Mouse (Mus musculus) MEL (cell line): ENCODE measurements around the gene Rnf181. TPM values are rescaled to one million over a fixed set of nuclear protein-coding genes. Genes with fewer than 3 reads are reported as not detected.
A peak's percentile ranks its signal among the peaks of the same experiment; 100 is the strongest.

Source experiments
- DNase-seq: peaks from one replicate; pipeline ENCODE4 v3.0.0; 2011; ENCODE audit warnings: low read depth, low spot score
- H3K27ac ChIP-seq: 2 replicates; pipeline ENCODE4 v1.5.1; 2012; ENCODE audit warnings: low read depth, mild to moderate bottlenecking, control low read depth, low read length, moderate library complexity; ENCODE audit not compliant: control insufficient read depth
- H3K27me3 ChIP-seq, 2 experiments: fragments of 150-350 bp in 1 of 2; sonication (generic) in 1 of 2; 2 replicates each; pipeline ENCODE4 v1.6.1; 2012; ENCODE audit warnings: low read length in 2 of 2, mild to moderate bottlenecking in 2 of 2, improper control_type of control experiment in 1 of 2, moderate library complexity in 1 of 2; ENCODE audit not compliant: insufficient read depth in 2 of 2, control insufficient read depth in 1 of 2
- H3K36me3 ChIP-seq, 2 experiments: 2 replicates each; pipeline ENCODE4 v1.6.1; 2012 to 2014; ENCODE audit warnings: low read length in 2 of 2, improper control_type of control experiment in 1 of 2, inconsistent platforms in 1 of 2, mild to moderate bottlenecking in 1 of 2; ENCODE audit not compliant: insufficient read depth in 2 of 2, control insufficient read depth in 1 of 2
- H3K4me1 ChIP-seq, 2 experiments: fragments of 150-350 bp in 1 of 2; sonication (generic) in 1 of 2; 2 replicates each; pipeline ENCODE4 v1.6.1; 2012; ENCODE audit warnings: low read length in 2 of 2, improper control_type of control experiment in 1 of 2, mild to moderate bottlenecking in 1 of 2; ENCODE audit not compliant: insufficient read depth in 2 of 2, control insufficient read depth in 1 of 2
- H3K4me3 ChIP-seq, 2 experiments: fragments of 150-350 bp in 1 of 2; sonication (generic) in 1 of 2; 2 replicates each; pipeline ENCODE4 v1.5.1; 2012; ENCODE audit warnings: low read depth in 2 of 2, low read length in 2 of 2, mild to moderate bottlenecking in 2 of 2, moderate library complexity in 2 of 2, control low read depth in 1 of 2, improper control_type of control experiment in 1 of 2; ENCODE audit not compliant: control insufficient read depth in 1 of 2, insufficient read depth in 1 of 2
- H3K79me2 ChIP-seq: 2 replicates; pipeline ENCODE4 v1.6.1; 2012; ENCODE audit warnings: mild to moderate bottlenecking, low read length, moderate library complexity; ENCODE audit not compliant: control insufficient read depth, poor library complexity, insufficient read depth
- H3K9ac ChIP-seq: 2 replicates; pipeline ENCODE4 v1.6.1; 2012; ENCODE audit warnings: low read depth, mild to moderate bottlenecking, control low read depth, low read length, moderate library complexity; ENCODE audit not compliant: control insufficient read depth, poor library complexity, severe bottlenecking
- H3K9me3 ChIP-seq: fragments of 150-350 bp; sonication (generic); replicated peaks from 2 replicates; pipeline ENCODE4 v1.6.1; 2012; ENCODE audit warnings: mild to moderate bottlenecking, low read length, improper control_type of control experiment, moderate library complexity; ENCODE audit not compliant: insufficient read depth
- CHD1 ChIP-seq: IDR thresholded peaks from 2 replicates; pipeline ENCODE4 v1.6.1; 2012; ENCODE audit warnings: low read depth, mild to moderate bottlenecking, inconsistent platforms, low read length, improper control_type of control experiment
- CHD2 ChIP-seq: IDR thresholded peaks from 2 replicates; pipeline ENCODE4 v1.6.1; 2011; ENCODE audit warnings: low read length, improper control_type of control experiment
- CTCF ChIP-seq, 3 experiments: IDR thresholded peaks in 2 of 3; conservative IDR thresholded peaks in 1 of 3; 2 replicates each; pipeline ENCODE4 v1.5.1; 2011 to 2012; ENCODE audit warnings: low read length in 3 of 3, low read depth in 2 of 3, mild to moderate bottlenecking in 2 of 3, improper control_type of control experiment in 1 of 3, inconsistent platforms in 1 of 3, mixed read lengths in 1 of 3, moderate library complexity in 1 of 3; ENCODE audit not compliant: control insufficient read depth in 1 of 3, insufficient read depth in 1 of 3, poor library complexity in 1 of 3, severe bottlenecking in 1 of 3
- ELF1 ChIP-seq: IDR thresholded peaks from 2 replicates; pipeline ENCODE4 v1.6.1; 2014; ENCODE audit warnings: low read depth, mild to moderate bottlenecking, inconsistent platforms, low read length, improper control_type of control experiment, moderate library complexity
- ETS1 ChIP-seq: IDR thresholded peaks from 2 replicates; pipeline ENCODE4 v1.6.1; 2012; ENCODE audit warnings: low read depth, mild to moderate bottlenecking, inconsistent platforms, low read length, improper control_type of control experiment, moderate library complexity
- KAT2A ChIP-seq: conservative IDR thresholded peaks from 2 replicates; pipeline ENCODE4 v1.6.1; 2012; ENCODE audit warnings: low read depth, low read length, improper control_type of control experiment, inconsistent platforms
- MAFK ChIP-seq: IDR thresholded peaks from 2 replicates; pipeline ENCODE4 v1.6.1; 2011; ENCODE audit warnings: low read depth, mild to moderate bottlenecking, low read length, improper control_type of control experiment, borderline replicate concordance
- MAX ChIP-seq: IDR thresholded peaks from 2 replicates; pipeline ENCODE4 v1.6.1; 2011; ENCODE audit warnings: low read length, improper control_type of control experiment
- MAZ ChIP-seq: IDR thresholded peaks from 2 replicates; pipeline ENCODE4 v1.6.1; 2012; ENCODE audit warnings: low read depth, mild to moderate bottlenecking, inconsistent platforms, low read length, improper control_type of control experiment
- MEF2A ChIP-seq: IDR thresholded peaks from 2 replicates; pipeline ENCODE4 v1.6.1; 2014; ENCODE audit warnings: low read depth, mild to moderate bottlenecking, inconsistent platforms, low read length, improper control_type of control experiment; ENCODE audit not compliant: poor library complexity, insufficient replicate concordance, severe bottlenecking; ENCODE audit errors: extremely low read depth
- MXI1 ChIP-seq: IDR thresholded peaks from 2 replicates; pipeline ENCODE4 v1.6.1; 2011; ENCODE audit warnings: mild to moderate bottlenecking, low read depth, low read length, improper control_type of control experiment
- MYB ChIP-seq: IDR thresholded peaks from 2 replicates; pipeline ENCODE4 v1.6.1; 2011; ENCODE audit warnings: mild to moderate bottlenecking, low read depth, low read length, improper control_type of control experiment
- NELFE ChIP-seq: IDR thresholded peaks from 2 replicates; pipeline ENCODE4 v1.6.1; 2011; ENCODE audit warnings: low read depth, low read length, improper control_type of control experiment
- NRF1 ChIP-seq: IDR thresholded peaks from 2 replicates; pipeline ENCODE4 v1.6.1; 2014; ENCODE audit warnings: low read depth, mild to moderate bottlenecking, inconsistent platforms, low read length, improper control_type of control experiment, moderate library complexity; ENCODE audit not compliant: poor library complexity, insufficient read depth, severe bottlenecking
- POLR2A ChIP-seq, 2 experiments: IDR thresholded peaks; 2 replicates each; pipeline ENCODE4 v1.6.1; 2011 to 2012; ENCODE audit warnings: low read length in 2 of 2, mild to moderate bottlenecking in 2 of 2, control low read depth in 1 of 2, improper control_type of control experiment in 1 of 2, low read depth in 1 of 2, moderate library complexity in 1 of 2; ENCODE audit not compliant: control insufficient read depth in 1 of 2, insufficient read depth in 1 of 2, poor library complexity in 1 of 2
- SIN3A ChIP-seq: IDR thresholded peaks from 2 replicates; pipeline ENCODE4 v1.6.1; 2012; ENCODE audit warnings: low read length, improper control_type of control experiment, inconsistent platforms
- TAL1 ChIP-seq: IDR thresholded peaks from 2 replicates; pipeline ENCODE4 v1.6.1; 2012; ENCODE audit warnings: mild to moderate bottlenecking, inconsistent platforms, low read length, moderate library complexity, mixed read lengths
- USF2 ChIP-seq, 2 experiments: IDR thresholded peaks; 2 replicates each; pipeline ENCODE4 v1.6.1; 2011 to 2012; ENCODE audit warnings: improper control_type of control experiment in 2 of 2, low read length in 2 of 2, borderline replicate concordance in 1 of 2, inconsistent platforms in 1 of 2, low read depth in 1 of 2, mild to moderate bottlenecking in 1 of 2; ENCODE audit not compliant: insufficient read depth in 1 of 2
- ZC3H11A ChIP-seq: IDR thresholded peaks from 2 replicates; pipeline ENCODE4 v1.6.1; 2012; ENCODE audit warnings: low read depth, mild to moderate bottlenecking, inconsistent platforms, low read length, improper control_type of control experiment
- ZKSCAN1 ChIP-seq: IDR thresholded peaks from 2 replicates; pipeline ENCODE4 v1.6.1; 2012; ENCODE audit warnings: low read depth, mild to moderate bottlenecking, inconsistent platforms, low read length, improper control_type of control experiment, moderate library complexity
- ZMIZ1 ChIP-seq: IDR thresholded peaks from 2 replicates; pipeline ENCODE4 v1.6.1; 2012; ENCODE audit warnings: low read depth, mild to moderate bottlenecking, inconsistent platforms, low read length, improper control_type of control experiment, moderate library complexity
- polyA plus RNA-seq, 2 experiments: library from polyadenylated mRNA; stranded (reverse) in 1 of 2; unstranded in 1 of 2; fragments of >175 nt in 1 of 2; fragments of >200 nt in 1 of 2; gene quantifications; 2 replicates each; pipeline versions ENCODE4 v1.2.1 to v1.2.4; 2012; ENCODE audit warnings: low replicate concordance in 2 of 2, low read depth in 1 of 2; ENCODE audit not compliant: insufficient read length in 2 of 2, insufficient read depth in 1 of 2, missing spikeins in 1 of 2
- total RNA-seq: library from RNA; depleted of rRNA; stranded (reverse); fragments of 300-350 nt; gene quantifications from 2 replicates; pipeline ENCODE4 v1.2.3, GENCODE M21; 2012

Gene Rnf181
- total and polyA plus RNA-seq, 3 experiments, result 47.2 to 268 (median 107) TPM

DNA sequence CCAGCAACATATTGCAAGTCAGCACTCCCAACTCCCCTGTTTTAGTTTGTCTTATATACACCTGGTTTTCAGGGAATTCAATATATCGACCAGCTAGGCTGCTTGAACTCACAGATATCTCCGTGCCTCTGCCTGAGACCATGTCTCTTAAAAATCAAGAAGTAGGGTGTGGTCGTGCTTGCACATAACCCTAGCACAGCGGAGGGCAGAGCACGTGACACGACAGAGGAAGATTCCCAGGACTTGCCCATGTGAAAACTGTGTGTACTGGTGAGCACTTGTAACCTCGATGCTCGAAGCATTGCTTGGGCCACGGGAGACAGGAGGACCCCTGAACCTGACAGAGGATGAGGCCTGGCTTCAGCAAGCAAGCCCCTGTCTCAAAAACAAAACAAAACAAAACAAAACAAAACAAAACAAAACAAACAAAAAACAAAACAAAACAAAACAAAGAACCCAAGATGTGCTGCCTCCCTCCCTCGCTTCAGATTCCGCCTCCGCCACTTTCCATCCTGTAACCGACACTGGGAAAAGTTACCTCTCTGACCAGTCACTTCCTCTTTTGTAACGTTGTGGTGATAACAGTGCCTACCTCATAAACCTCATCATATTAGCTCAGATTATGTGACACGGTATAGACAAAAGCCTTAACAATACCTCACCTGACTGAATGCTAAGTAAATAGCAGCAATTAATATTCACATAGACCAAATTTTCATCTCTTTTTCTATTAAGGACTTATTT, 8.2 kb upstream of the Rnf181 start (continued):
- TF ChIP-seq MAX (peak; percentile 88), ZC3H11A (no peak), MAZ (no peak)

DNA sequence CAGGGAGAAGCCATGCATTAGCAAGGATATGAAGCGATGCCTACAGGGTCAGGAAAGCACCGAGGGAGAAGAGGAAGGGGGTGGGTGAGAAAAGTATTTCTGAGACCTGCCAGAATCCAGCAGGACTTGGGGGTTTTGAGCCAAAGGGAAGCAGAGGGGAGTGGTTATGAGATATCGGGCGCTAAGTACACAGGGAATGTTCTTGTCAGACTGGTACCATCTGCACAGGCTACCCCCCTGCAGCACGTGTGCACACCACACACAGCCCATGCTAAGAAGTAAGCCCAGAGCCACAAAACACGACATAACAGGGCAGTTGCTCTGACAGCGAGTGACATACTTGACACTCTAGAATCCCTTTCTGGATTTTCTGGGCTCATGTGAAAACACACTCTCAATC, 7.5 kb upstream of the Rnf181 start:
- Histone ChIP-seq H3K27me3 (no peaks in the 10 kb centered on the region), H3K27ac (peak overlapping the region; percentile 76; the same call in 1 of the 2 replicates), H3K9ac (peak overlapping the region; percentile 1; the same call in 1 of the 2 replicates), H3K9me3 (no peaks in the 10 kb centered on the region), H3K4me1 (peaks cover 7 to 32% of the 10 kb centered on the region in 2 experiments), H3K4me3 (no peak overlapping the region), H3K36me3 (peaks cover 13 to 42% of the 10 kb centered on the region in 2 experiments), H3K79me2 (peaks cover 54% of the 10 kb centered on the region)
- DNase-seq, result peak; percentile 24
- TF ChIP-seq MEF2A (no peak), KAT2A (no peak), USF2 (IDR thresholded peaks at IDR 0.05; ENCODE audit: borderline replicate concordance in 1 of 2, insufficient read depth in 1 of 2, low read depth in 1 of 2, low read length in 2 of 2) (no peak), TAL1 (no peak), ELF1 (no peak), SIN3A (no peak), MAZ (no peak), CHD1 (no peak), ZMIZ1 (no peak), ZKSCAN1 (no peak), MAFK (no peak), CTCF (IDR thresholded peaks at IDR 0.05 in 2 of 3, conservative IDR thresholded peaks at IDR 0.05 in 1 of 3; ENCODE audit: control insufficient read depth in 1 of 3, insufficient read depth in 1 of 3, low read depth in 2 of 3, low read length in 3 of 3, poor library complexity in 1 of 3, severe bottlenecking in 1 of 3) (no peak), POLR2A (IDR thresholded peaks at IDR 0.05; ENCODE audit: control insufficient read depth in 1 of 2, insufficient read depth in 1 of 2, low read depth in 1 of 2, low read length in 2 of 2, poor library complexity in 1 of 2) (no peak), MXI1 (no peak), CHD2 (no peak), NELFE (no peak), MYB (no peak), NRF1 (no peak), ETS1 (no peak), ZC3H11A (no peak)
